Mouse (Mus musculus) G1E (cell line): ENCODE data around the gene Pknox2.

Experiments
- CTCF ChIP-seq: IDR thresholded peaks from 2 replicates; pipeline ENCODE4 v1.5.1; 2012; ENCODE audit warnings: low read depth, low read length, inconsistent platforms, mixed read lengths
- GATA1 ChIP-seq: IDR thresholded peaks from 2 replicates; pipeline ENCODE4 v1.6.1; 2012; ENCODE audit warnings: borderline replicate concordance, low read length, inconsistent platforms, mixed read lengths
- POLR2AphosphoS5 ChIP-seq: IDR thresholded peaks from 2 replicates; pipeline ENCODE4 v1.6.1; 2012; ENCODE audit warnings: low read depth, low read length, inconsistent platforms; ENCODE audit not compliant: insufficient replicate concordance
- TAL1 ChIP-seq: conservative IDR thresholded peaks from 2 replicates; pipeline ENCODE4 v1.6.1; 2012; ENCODE audit warnings: low read depth, low read length, inconsistent platforms, mixed read lengths

GRCm38 (mm10) chr9:37030347-37031213, 116.6 kb downstream of the Pknox2 start:
- TF ChIP-seq CTCF, result no peak
- TF ChIP-seq GATA1, result no peak
- no peak for TF ChIP-seq TAL1
- no peak for TF ChIP-seq POLR2AphosphoS5
